In the genomic region with DNA sequence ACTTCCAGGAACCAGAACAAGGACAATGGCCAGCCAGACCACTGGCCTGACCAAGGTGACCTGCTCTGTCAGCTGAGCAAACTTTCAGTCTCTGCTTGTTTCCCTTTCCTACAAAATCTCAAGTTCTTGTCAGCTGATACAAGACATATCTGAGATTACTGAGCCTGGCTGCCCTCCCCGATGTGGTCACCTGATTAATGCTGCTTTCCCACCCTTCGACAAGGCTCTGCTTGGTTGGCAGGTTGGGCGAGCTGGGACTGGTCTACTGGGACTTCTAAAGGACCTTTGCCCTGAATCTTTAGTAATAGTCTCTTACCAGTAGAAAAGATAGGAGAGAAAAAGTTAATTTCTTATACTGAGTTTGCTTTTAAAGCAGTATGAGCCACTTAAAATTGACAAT, we compare ENCODE assay signal across 14 mouse cellular contexts. TPM values are rescaled to one million over a fixed set of nuclear protein-coding genes. Genes with fewer than 3 reads are reported as not detected.
A peak's percentile ranks its signal among the peaks of the same experiment; 100 is the strongest.
DNase-seq lines count a peak whose midpoint lies in the region; ATAC-seq lines count a peak whose summit lies in the region.
"Had no signal": no experiment of that assay in that cellular context is flagged by ENCODE, and none has a peak within 500 bp of the region (broad histone marks: within the 10 kb centered on the region; RNA-seq: fewer than 3 reads in every experiment).

No protein-coding gene starts in this region.

- peak; percentile 87 for DNase-seq in heart, adult 11 months
- no peak for DNase-seq in heart, adult 8-10 months (ENCODE audit: low spot score)
- peak; percentile 44 to 75 for DNase-seq in urinary bladder, adult 18-20 months (ENCODE audit: low spot score in 2 of 2)
- no peak for DNase-seq in urinary bladder, postnatal 4 days (ENCODE audit: low spot score in 2 of 2)
- DNase-seq in kidney, postnatal 10 days: peak; percentile 49
- peak; percentile 76 for DNase-seq in yolk sac, embryonic 10.5 days (ENCODE audit: low spot score)
- DNase-seq in layer of hippocampus, postnatal 10 days (ENCODE audit: low spot score in 2 of 2): no peak
- DNase-seq: cerebellum, postnatal 10 days; embryo, embryonic 11 days; lung, postnatal 10 days; right cerebral cortex, postnatal 4 days; thymus, adult 2 months had no signal

- ATAC-seq in granulocyte monocyte progenitor cell, adult 5-6 weeks (replicated peaks; ENCODE audit: poor library complexity, severe bottlenecking): no peak
- ATAC-seq: forebrain, embryonic 15.5 days had no signal

RNA-seq across cellular contexts. Expression of a gene that starts 6.8 kb away (rescaled TPM):
- 1 to 10 TPM; 3.8 to 5.2 (median 4.6) TPM for total RNA-seq in heart, adult 8-10 months (2022)
- 10.0 and 12.2 TPM in 2 replicates for total RNA-seq in granulocyte monocyte progenitor cell, adult 5-6 weeks (2014; fragmentation: Nextera tagmentation)
- total RNA-seq in granulocyte monocyte progenitor cell, adult 5-6 weeks (2017): 9.0 and 9.3 TPM in 2 replicates
- 10 to 100 TPM; 18.3 to 18.5 TPM for total RNA-seq in layer of hippocampus, postnatal 10 days (2021)

RNA-seq across cellular contexts. Expression of a gene that starts 12.9 kb away (rescaled TPM):
- total RNA-seq in heart, adult 8-10 months (2022): 10 to 100 TPM; 17.5 to 23.3 (median 20.6) TPM
- 34.6 and 70.2 TPM in 2 replicates for total RNA-seq in granulocyte monocyte progenitor cell, adult 5-6 weeks (2014; fragmentation: Nextera tagmentation)
- 60.8 and 64.1 TPM in 2 replicates for total RNA-seq in granulocyte monocyte progenitor cell, adult 5-6 weeks (2017)
- 10 to 100 TPM; 17.2 to 17.4 TPM for total RNA-seq in layer of hippocampus, postnatal 10 days (2021)

RNA-seq across cellular contexts. Expression of a gene that starts 24.3 kb away (rescaled TPM):
- 10 to 100 TPM; 34.0 to 54.1 (median 44.9) TPM for total RNA-seq in heart, adult 8-10 months (2022)
- total RNA-seq in granulocyte monocyte progenitor cell, adult 5-6 weeks (2014; fragmentation: Nextera tagmentation): 12.4 and 14.1 TPM in 2 replicates
- 8.5 and 10.3 TPM in 2 replicates for total RNA-seq in granulocyte monocyte progenitor cell, adult 5-6 weeks (2017)
- total RNA-seq in layer of hippocampus, postnatal 10 days (2021): 10 to 100 TPM; 13.0 to 15.1 TPM

Comparison
In these comparisons a context has a peak if more than half of its experiments do, and no peak if none do; other contexts are left out.
1. DNase-seq: peak in heart, adult 11 months (single experiment), urinary bladder, adult 18-20 months (2 of 2), kidney, postnatal 10 days (single experiment) and yolk sac, embryonic 10.5 days (single experiment); none in heart, adult 8-10 months (single experiment), urinary bladder, postnatal 4 days (0 of 2) and layer of hippocampus, postnatal 10 days (0 of 2).